Mouse (Mus musculus) ES-Bruce4 (cell line): ENCODE measurements at regions not wholly inside any gene's neighbourhood (a gene's known extent, or its start where the extent isn't known, plus 50 kb on each side); places are given as distances from the start of the nearest gene placed in this dataset.

Source experiments
- H3K27ac ChIP-seq: 2 replicates; pipeline ENCODE4 v1.5.1; 2012; ENCODE audit warnings: low read length, inconsistent platforms; ENCODE audit not compliant: insufficient read depth
- H3K27me3 ChIP-seq: 2 replicates; pipeline ENCODE4 v1.6.1; 2012; ENCODE audit warnings: mild to moderate bottlenecking, low read length, inconsistent platforms; ENCODE audit not compliant: control insufficient read depth, poor library complexity, insufficient read depth, severe bottlenecking
- H3K36me3 ChIP-seq: 2 replicates; pipeline ENCODE4 v1.6.1; 2012; ENCODE audit warnings: inconsistent platforms, mild to moderate bottlenecking, low read length, moderate library complexity; ENCODE audit not compliant: control insufficient read depth, poor library complexity, insufficient read depth, severe bottlenecking
- H3K4me1 ChIP-seq: one replicate; pipeline ENCODE4 v1.8.1; 2011; ENCODE audit warnings: low read length; ENCODE audit not compliant: control insufficient read depth, insufficient read depth
- H3K4me3 ChIP-seq: 2 replicates; pipeline ENCODE4 v1.5.1; 2011; ENCODE audit warnings: low read depth, mild to moderate bottlenecking, low read length
- H3K9ac ChIP-seq: 2 replicates; pipeline ENCODE4 v1.6.1; 2012; ENCODE audit warnings: low read depth, mild to moderate bottlenecking, inconsistent platforms; ENCODE audit not compliant: poor library complexity, severe bottlenecking
- H3K9me3 ChIP-seq: replicated peaks from 2 replicates; pipeline ENCODE4 v1.6.1; 2012; ENCODE audit warnings: mild to moderate bottlenecking, low read length, inconsistent platforms; ENCODE audit not compliant: control insufficient read depth, poor library complexity, insufficient read depth, severe bottlenecking
- CTCF ChIP-seq: IDR thresholded peaks from one replicate; pipeline ENCODE4 v1.8.1; 2011; ENCODE audit warnings: low read depth, low read length
- EP300 ChIP-seq: IDR thresholded peaks from 2 replicates; pipeline ENCODE4 v1.6.1; 2011; ENCODE audit warnings: low read depth, low read length; ENCODE audit not compliant: insufficient read depth
- POLR2A ChIP-seq: IDR thresholded peaks from one replicate; pipeline ENCODE4 v1.8.1; 2011; ENCODE audit warnings: low read length; ENCODE audit not compliant: insufficient read depth

- TF ChIP-seq EP300, result no peak
- TF ChIP-seq CTCF, result no peak
- no peak for TF ChIP-seq POLR2A
- no peak overlapping the region for H3K27ac ChIP-seq
Observed at GRCm38 (mm10) chr6:101556096-101556495, 178.4 kb upstream of the Pdzrn3 start.

GRCm38 (mm10) chr6:101554965-101555604, 177.4 kb upstream of the Pdzrn3 start:
- H3K9ac ChIP-seq, result no peak overlapping the region
- H3K27me3 ChIP-seq, result no peaks in the 10 kb centered on the region
- H3K27ac ChIP-seq, result no peak overlapping the region
- no peak overlapping the region for H3K4me3 ChIP-seq
- no peaks in the 10 kb centered on the region for H3K9me3 ChIP-seq
- no peaks in the 10 kb centered on the region for H3K36me3 ChIP-seq
- TF ChIP-seq POLR2A, result no peak
- no peak for TF ChIP-seq EP300
- no peak for TF ChIP-seq CTCF
- no peaks in the 10 kb centered on the region for H3K4me1 ChIP-seq

More at GRCm38 (mm10) chr6:101556096-101556495, 178.4 kb upstream of the Pdzrn3 start:
- no peaks in the 10 kb centered on the region for H3K4me1 ChIP-seq
- H3K36me3 ChIP-seq, result no peaks in the 10 kb centered on the region
- H3K4me3 ChIP-seq, result no peak overlapping the region
- H3K9me3 ChIP-seq, result no peaks in the 10 kb centered on the region
- H3K9ac ChIP-seq, result no peak overlapping the region
- H3K27me3 ChIP-seq, result no peaks in the 10 kb centered on the region

DNA sequence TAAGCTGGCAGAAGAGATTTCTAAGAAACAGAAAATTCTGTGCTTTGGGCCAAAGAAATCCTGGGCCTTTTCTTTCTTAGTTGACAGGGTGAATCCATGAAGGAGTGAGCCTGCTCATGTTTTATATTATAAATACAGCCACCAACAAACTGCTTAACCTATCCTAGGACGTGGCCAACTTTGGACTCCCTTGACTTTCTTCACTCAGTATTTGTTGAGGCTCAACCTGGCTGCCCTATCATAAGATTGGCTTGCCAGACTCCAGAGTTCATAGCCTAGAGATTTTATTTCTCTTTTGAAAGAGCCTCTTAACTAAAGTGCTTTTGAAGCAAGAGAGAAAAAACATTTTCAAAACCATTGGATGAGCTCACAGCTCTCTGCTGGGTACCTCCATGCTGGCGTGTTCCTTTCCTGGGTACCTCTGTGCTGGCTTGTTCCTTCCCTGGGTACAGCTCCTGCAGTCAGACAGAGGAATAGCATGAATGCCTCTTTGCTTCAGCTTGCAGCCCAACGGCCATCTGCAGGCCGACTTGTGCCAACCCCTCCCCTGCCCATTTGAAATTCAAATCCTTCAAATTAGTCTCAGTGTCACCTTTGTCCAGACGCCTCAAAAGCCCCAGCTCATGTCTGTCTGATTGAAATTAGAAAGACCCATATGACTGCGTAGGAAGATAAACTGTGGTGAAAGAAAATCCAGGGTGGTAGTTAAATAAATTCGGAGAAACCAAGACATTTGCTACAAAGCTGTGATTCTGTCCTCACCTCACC, 173.0 kb upstream of the Pdzrn3 start:
- H3K36me3 ChIP-seq, result no peaks in the 10 kb centered on the region
- H3K27ac ChIP-seq, result no peak overlapping the region
- H3K4me1 ChIP-seq, result no peaks in the 10 kb centered on the region
- no peak overlapping the region for H3K4me3 ChIP-seq
- TF ChIP-seq CTCF (no peak), POLR2A (no peak), EP300 (no peak)
- H3K27me3 ChIP-seq, result no peaks in the 10 kb centered on the region
- H3K9ac ChIP-seq, result no peak overlapping the region
- no peaks in the 10 kb centered on the region for H3K9me3 ChIP-seq

DNA sequence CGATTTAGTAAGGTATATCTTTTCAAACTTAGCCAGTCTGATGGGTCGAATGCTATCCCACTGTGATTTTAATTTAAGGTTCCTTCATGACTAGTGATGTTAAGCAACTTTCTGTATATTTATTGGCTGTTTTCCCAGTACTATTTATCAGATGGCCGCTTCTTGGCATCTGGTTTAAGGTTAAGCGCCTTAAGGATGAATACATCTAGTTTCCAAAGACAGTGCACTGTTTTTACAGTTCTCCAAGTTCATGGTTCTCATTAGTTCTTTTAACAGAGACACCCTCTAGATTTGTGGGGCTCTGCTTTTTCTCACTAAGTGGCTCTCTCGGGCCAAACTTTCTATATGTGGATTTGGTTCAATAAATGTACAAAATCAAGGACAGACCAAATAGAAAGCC, 159.9 kb upstream of the Pdzrn3 start:
- no peaks in the 10 kb centered on the region for H3K27me3 ChIP-seq
- H3K4me3 ChIP-seq, result no peak overlapping the region
- no peaks in the 10 kb centered on the region for H3K4me1 ChIP-seq
- no peaks in the 10 kb centered on the region for H3K36me3 ChIP-seq
- H3K27ac ChIP-seq, result no peak overlapping the region
- no peak overlapping the region for H3K9ac ChIP-seq
- no peak for TF ChIP-seq POLR2A
- no peak for TF ChIP-seq EP300
- TF ChIP-seq CTCF, result no peak
- H3K9me3 ChIP-seq, result no peaks in the 10 kb centered on the region

- H3K9ac ChIP-seq, result no peak overlapping the region
- H3K36me3 ChIP-seq, result no peaks in the 10 kb centered on the region
- no peak overlapping the region for H3K27ac ChIP-seq
- TF ChIP-seq POLR2A, result no peak
- TF ChIP-seq EP300, result no peak
- no peak for TF ChIP-seq CTCF
- no peaks in the 10 kb centered on the region for H3K4me1 ChIP-seq
- H3K4me3 ChIP-seq, result no peak overlapping the region
- no peaks in the 10 kb centered on the region for H3K27me3 ChIP-seq
- H3K9me3 ChIP-seq, result no peaks in the 10 kb centered on the region
Observed at GRCm38 (mm10) chr6:101534214-101535052, 156.7 kb upstream of the Pdzrn3 start.
